Mouse (Mus musculus) kidney, postnatal 36 days (tissue): Measurements from ENCODE around the gene Elmo3.

Experiments
- DNase-seq, 2 experiments: peaks; one replicate each; pipeline ENCODE4 v3.0.0; 2021 to 2022; ENCODE audit warnings: mixed read lengths in 2 of 2

Elmo3 gene

DNA sequence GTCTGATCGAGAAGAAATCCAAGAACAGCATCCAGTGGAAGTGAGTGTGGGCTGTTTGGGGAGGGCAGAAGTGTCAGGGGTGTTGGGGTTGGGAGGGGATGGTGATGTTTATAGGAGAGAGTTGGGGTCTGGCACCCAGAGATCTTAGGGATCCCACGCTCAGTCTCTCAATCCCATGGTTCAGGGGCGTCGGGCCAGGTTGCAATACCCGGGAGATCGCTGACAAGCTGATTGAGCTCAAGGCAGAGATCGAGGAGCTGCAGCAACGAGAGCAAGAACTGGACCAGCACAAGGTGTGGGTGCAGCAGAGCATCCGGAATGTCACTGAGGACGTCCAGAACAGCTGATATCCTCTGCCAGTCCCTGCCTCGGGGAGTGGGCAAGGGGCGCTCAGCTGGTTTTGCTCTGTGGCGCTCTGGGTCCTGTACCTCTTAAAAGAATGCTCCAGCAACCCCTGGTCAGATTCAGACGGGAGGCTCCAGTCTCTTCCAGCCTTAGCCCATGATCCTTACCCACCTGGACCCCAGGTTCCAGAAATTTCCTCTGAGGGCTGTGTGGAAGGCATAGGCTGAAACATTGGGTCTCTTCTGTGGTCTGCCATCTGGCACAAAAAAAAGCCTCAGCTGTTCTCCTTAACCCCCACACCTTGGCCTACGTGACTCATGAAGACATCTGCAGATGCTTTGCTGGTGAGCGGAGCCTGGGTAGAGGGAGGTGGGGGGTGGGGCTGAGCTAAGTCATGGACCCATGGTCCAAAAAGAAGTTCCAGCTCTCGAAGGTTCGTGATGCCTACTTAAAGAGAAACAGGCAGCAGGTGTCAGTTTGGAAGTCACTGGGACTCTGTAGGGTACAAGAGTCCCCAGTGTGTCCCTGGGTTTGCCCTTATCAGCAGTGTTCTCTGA is 6.8 kb upstream of the Elmo3 start:
- no peak for DNase-seq

DNA sequence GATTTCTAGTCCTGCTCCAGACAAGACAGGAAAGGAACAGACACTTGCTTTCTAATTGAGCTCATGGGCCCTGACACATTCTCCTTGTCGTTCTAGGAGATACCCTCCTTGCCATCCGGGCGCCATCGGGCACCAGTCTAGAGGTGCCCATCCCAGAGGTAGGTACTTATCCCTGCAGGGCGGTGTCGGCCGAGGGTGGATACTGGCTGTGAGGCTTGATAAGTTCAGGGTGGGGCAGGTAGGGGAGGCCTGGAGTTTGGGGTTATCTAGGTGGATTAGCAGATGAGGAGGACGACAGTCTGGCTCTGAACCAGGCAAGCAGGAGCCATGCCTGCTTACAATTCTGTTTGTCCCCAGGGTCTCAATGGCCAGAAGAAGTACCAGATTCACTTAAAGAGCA is 5.4 kb upstream of the Elmo3 start:
- DNase-seq = no peak

DNA sequence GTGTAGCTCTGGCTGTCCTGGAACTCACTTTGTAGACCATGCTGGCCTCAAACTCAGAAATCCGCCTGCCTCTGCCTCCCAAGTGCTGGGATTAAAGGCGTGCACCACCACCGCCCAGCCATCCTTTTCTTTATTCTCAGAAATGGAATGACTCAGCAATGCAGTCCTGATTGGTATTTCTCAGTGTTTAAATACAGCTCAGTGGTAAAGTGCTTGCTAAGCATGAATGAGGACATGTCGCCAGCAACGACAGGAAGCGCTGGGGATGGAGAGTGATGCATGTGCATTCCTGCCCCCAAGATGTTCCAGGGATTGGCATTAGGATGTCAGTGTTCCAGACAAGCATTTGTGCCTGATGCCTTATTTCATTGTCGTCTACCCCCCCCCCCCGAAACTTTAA is 2.0 kb upstream of the Elmo3 start:
- DNase-seq = no peak

DNA sequence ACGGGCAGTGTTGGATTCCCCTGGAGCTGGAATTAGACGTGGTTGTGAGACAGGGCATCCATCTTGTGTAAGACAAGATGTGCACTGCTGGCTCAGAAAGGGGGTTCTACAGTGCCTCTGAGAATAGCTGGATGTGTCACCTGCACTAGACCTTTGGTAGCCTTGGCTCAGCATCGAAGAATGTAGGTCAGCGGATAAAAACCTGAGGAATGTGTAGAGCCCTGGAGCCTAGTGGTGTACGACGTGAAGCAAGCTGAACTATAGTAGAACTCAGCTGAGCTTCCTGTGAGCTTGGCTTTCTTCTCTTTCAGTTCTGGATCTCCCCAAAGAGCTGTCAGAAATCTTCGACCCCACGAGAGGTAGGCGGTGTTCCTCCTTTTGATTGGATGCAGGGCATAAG is 1.5 kb upstream of the Elmo3 start:
- DNase-seq = no peak

DNA sequence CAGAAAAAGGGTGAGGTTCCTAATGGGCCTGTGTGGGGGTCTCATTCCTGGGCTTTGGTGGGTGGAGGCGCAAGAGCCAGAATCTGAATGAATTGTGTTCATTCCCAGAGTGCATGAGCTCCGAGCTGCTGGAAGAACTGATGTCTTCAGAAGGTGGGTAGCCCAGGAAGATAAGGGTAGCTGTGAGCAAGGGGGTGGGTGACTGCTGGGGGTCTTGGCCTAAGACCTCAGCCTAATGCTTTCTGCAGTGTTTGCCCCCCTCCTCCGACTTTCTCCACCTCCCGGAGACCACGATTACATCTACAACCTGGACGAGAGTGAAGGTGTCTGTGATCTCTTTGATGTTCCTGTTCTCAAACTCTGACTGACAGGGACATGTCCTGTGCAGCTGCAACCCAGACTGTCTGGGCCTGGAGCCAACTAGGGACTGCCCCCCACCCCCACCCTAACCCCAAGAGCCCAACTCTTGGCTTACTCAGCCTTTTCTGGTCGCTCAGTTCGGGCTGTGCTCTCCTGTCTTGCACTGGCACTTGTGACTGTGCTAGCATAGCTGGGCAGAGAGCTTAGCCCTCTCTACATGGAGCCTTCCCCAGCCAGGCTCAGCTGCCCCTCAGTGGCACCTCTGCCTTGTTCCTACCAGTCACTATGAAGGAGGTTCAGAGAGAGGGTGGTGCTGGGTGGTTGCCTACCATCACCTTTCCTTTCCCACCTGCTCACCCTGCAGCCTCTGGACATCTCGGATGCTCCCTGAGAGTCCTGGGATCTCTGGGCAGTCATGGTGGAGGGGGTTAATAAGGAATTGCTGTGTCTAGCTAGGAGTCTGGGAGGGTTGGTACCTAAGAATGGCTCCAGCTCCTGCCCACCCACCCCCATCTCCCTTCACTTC is 833 bp upstream of the Elmo3 start:
- DNase-seq = no peak

DNA sequence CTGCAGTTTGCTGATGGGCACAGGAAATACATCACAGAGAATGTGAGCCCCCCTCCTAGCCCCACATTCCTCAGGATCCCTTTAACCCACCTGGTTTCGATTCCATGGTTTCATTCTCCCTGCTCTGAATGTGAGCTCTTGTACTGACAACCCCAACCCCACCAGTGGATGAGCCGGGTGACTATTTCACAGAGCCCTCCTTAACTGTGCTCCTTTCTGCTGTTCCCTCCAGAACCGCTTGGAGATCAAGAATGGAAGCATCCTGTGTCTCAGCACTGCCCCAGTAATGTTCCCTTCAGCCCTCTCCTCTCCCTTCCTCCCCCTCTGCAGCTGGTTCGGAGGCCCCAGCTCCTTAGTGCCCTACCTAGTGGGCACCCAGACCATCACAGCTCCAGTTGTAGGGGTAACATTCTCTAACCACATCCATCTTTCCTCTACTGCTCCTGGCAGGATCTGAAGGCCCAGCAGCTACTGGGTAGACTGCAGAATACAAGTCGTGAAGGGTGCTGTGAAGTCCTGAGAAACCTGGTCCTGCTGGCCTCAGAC is 818 bp downstream of the Elmo3 start:
- DNase-seq = no peak

DNA sequence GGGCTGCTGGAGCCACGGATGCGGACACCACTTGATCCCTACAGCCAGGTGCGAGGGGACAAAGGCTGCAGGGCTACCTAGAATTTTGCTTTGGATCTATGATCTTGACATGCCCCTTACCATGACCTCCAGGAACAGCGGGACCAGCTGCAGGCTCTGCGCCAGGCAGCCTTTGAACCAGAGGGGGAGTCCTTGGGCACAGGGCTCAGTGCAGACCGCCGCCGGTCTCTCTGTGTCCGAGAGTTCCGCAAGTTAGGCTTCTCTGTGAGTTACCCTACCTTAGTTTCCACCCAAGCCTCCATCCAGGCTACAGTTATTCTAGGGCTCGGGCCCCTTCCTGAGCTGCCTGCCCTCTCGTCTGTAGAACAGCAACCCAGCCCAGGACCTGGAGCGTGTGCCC is 2.3 kb downstream of the Elmo3 start:
- no peak for DNase-seq

DNA sequence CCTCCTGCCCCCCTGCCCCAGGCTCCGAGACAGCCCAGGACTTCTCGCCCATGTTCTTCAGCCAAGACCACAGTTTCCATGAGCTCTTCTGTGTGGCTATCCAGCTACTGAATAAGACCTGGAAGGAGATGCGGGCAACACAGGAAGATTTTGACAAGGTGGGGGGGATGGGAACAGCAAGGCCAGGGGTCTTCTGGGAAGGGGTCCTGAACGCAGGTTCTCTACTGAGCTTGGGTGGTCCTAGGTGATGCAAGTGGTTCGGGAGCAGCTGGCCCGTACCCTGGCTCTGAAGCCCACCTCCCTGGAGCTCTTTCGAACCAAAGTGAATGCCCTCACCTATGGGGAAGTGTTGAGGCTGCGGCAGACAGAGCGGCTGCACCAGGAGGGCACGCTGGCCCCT is 3.0 kb downstream of the Elmo3 start:
- no peak for DNase-seq

DNA sequence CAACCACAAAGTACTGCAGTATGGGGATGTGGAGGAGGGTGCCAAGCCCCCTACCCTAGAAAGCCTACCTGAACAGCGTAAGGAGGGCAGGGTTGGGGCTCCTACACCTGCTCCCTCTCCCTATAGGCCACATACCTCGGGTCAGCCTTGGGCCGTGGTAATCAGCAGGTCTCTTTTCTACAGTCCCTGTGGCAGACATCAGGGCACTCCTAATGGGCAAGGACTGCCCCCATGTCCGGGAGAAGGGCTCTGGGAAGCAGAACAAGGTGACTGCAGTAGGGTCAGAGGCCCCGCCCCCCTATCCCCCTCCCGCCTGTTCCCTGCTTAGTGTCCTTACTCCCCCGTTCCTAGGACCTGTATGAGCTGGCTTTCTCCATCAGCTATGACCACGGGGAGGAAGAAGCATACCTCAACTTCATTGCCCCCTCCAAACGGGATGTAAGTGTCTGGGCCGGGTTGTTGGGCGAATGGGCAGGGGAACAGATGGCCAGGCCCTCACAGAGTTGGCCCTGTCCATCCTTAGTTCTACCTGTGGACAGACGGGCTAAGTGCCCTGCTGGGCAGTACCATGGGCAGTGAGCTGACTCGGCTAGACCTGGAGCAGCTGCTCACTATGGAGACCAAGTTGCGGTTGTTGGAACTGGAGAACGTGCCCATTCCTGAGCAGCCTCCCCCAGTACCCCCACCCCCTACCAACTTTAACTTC is 3.9 kb downstream of the Elmo3 start:
- no peak for DNase-seq

DNA sequence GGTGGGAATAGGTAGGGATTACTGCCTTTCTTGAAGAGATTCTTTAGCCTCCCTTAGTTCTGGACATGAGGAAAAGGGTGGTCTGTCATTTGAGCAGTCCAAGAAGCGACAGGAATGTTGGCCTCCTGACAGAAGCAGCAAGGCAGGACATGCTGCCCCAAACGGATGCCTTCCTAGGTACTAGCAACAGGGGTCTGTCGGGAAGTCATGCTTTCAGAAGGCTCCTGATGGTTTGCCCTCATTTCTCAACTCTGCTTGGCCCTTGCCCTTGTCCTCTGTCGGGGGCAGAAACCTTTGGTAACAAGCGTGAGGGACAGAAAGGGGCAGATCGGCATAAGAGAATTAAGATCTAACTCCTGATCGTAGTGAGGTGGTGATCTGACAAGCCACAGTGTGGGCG is 4.7 kb downstream of the Elmo3 start:
- DNase-seq = no peak

DNA sequence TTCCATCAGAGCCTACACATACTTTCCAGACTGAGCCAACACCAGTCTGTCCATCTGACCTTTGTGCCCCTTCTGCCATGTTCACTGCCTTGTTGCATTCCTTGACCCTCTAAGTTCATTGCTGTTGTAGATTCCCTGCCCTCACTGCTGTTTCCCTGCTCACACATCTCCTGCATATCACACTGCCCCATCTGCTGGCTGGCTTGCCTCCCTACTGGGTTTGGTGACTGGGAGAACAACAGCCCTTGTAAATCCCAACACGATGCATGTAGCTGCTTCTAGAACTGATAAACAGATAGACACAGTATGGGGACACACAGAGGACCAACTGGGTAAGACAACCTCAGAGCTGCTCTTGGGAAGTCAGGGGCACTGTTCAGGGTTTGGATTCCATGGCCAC is 6.3 kb downstream of the Elmo3 start:
- DNase-seq = no peak

DNA sequence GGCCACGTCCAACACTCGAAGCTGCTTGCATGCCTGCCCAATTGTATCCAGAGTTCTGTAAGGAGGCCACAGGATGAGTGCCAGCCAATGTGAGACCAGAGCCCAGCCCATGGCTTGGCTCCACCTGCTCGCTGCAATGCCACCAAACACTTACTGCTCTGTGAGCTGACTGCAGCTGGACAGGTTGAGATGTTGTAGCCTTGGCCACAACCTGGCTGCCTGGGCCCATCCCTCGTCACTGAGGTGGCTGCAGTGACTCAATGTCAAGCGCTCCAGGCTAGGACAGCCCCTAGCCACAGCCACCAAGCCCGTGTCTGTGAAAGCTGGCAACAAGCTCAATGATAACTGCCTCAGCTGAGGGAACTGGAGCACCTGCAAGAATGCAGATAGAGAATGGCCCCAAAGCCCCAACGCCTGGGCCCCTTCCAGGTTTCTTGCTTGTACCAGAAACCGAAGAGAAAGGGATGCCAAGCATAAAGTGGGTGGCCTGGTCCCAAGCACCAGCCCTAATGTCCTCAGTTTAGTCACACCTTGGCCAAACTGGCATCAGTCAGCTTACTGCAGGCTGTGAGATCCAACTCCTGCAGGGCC is 7.6 kb downstream of the Elmo3 start:
- DNase-seq = no peak

DNA sequence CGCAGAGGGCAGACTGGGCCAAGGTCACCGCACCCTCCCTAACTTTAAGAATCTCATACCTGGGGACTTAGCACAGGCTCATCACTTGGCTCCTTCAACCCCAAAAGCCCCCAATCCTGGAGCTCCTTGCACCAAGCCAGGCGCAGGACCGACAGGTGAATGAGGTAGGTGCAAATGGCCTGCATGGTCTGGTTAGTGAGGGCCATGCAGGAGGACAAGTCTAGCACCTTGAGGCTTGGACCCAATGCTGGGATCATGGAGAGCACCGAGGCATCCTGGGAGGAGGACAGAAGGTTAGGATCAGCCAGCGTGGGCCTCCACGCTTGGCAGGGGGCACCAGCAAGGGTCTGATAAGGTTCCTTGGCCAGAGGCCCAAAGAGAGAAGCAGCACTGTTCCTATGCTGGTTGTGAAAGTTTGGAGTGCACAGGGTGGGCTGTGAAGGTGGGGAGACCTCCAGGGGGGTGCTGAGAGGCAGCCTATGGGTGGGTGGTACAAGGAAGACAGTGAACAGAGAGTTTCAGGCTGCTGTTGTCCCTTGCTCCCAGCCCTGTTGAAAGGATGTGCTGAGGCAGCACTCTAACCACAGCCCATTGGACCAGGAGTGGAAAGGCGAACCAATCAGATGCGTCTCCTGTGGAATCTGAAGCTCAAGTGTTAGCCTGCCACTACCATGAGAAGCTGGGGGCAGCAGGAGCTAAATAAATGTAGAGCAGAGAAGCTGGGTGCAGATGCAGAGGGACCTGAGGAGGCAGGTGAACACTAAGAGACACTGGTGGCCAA is 8.4 kb downstream of the Elmo3 start:
- no peak for DNase-seq

DNA sequence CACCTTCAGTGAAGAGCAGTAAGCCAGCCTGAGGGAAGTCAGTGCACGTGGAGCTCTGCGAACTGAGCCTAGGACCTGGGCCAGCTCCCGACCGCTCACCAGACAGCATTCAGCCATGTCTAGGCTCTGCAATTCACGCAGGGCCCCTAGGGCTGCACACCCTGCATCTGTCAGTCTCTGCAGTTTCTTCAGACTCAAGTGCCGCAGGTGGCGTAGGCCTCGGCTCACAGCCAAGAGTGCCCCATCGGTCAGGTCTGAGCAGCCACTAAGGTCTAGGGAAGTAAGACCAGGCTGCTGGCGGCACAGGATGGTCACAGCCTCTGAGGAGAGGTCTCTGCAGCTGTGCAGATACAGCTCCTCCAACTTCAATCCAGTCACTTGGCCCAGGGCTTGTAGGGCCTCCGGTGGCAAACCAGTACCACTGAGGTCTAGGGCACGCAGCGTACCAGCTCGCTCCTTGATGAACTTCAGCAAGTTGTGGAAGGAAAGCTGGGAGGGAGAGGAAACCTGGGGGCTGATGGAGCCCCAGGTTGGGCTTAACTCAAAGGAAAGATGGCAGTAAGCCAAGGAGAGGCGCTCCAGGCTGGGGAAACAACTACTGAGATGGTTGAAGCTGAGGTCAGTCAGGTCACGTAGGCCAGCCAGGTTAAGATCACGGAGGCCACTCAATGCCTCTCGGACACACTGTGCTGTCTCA is 9.8 kb downstream of the Elmo3 start:
- DNase-seq = no peak

DNA sequence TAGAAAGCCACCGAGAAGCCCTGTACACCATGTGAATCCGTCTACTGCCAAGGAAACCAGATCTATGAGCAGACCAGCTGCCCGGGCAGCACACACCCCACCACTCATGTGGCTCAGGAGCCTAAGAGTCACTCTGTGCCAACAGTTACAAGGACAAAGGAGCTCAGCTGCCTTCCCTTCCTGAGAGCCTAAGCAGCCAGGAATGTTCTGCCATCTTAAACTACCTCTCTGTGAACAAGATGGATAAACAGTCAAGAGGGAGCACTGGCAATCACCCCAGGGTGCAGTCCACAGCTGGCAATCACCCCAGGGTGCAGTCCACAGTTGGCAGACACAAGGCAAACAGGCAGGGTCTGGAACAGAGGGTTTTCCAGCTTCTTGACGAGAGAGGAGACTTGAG is 12.5 kb downstream of the Elmo3 start:
- no peak for DNase-seq

DNA sequence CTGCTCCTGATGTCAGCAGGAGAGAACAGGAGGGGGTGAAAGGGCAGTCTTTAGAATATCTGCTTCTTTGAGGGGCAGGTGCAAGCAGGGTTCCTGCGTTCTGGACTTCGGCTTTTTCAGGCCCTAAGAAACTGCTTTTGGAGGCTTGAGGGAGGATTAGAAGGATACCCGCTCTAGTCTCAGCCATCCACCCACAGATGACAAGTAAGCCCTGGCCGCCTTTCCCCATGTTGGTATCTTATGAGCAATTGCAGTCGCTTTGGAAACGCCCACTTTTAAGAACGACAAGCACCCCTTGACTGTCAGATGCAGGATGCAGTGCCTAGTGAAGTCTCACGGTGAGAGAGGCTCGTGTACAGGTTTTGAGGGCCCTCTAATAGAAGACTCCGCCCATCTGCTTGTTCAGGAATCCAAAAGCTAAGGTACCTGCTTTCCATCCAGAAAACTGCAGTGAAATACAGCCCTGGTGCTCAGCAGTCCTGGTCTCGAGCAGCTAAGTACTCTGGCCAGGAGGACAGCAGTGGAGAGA is 13.3 kb downstream of the Elmo3 start:
- no peak for DNase-seq

DNA sequence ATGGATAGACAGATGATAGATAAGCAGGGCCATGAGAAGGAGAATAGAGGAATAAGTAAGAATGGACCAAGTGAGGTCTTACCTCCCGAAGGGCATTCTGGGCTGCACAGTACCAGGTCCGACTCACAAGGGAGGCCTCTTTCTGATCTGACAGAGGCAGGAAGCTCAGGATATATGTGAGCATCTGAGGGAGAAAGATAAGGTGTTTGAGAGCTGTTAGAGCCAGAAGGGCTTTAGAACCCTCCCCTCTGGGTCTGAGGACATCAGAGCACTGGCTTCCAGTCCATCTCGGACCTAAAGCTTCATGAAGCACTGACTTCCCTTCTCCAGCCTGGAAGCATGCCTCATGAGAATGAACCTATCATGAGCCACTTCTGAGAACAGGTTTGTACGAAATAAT is 17.8 kb downstream of the Elmo3 start:
- DNase-seq = no peak

DNA sequence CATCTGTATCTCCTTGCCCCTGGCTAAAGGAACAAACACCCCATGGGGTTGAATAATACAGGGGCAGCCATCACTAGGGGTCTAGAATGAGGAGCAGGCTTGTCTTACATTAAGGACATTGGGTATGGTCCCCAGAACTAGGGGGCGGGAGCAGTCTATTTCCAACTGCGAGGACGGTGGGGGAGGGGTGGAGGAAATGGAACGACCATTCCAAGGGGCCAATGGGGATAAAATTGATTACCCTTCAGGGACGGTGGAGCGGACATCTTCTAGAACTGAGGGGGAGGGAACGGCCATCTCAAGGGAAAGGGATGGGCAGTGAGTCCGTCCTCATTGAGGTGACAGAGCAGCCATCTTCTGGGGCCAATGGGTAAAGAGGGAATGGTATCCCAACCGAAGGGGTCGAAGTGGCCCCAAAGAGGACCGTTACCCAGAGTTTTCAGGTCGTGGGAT is 20.3 kb downstream of the Elmo3 start:
- DNase-seq = no peak

DNA sequence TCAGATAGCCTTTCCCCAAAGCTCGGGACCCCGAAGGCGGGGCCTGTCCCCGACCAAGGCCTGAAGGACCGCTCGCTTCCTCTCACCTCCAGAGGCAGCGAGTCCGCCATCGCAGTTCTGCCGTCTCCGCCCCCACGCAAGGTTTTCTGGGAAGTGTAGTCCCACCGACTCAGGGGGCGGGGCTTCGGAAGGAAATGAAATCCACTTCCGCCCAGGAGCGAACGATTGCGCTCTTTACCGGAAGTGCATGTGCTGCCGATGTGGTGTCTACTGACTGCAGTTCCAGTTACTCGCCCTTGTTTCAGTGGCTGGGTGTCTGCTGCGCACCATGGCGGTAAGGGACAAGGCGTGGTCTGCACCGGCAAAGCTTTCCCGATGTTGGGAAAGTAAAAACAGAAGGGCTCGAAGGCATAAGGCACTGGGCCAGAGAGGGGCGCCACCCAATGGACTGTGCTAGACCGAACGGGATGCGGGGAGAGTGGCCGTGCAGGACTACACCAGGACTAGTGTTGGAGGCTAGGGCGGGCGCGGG is 20.8 kb downstream of the Elmo3 start, which contains the start of the genes Lrrc29 and Tmem208:
Gene Lrrc29 (minus strand): TSS at position 138 of the 532 bp plus-strand sequence.
Gene Tmem208 (plus strand): TSS at position 214 of the 532 bp plus-strand sequence.
- DNase-seq = peak; percentile 97 to 99

DNA sequence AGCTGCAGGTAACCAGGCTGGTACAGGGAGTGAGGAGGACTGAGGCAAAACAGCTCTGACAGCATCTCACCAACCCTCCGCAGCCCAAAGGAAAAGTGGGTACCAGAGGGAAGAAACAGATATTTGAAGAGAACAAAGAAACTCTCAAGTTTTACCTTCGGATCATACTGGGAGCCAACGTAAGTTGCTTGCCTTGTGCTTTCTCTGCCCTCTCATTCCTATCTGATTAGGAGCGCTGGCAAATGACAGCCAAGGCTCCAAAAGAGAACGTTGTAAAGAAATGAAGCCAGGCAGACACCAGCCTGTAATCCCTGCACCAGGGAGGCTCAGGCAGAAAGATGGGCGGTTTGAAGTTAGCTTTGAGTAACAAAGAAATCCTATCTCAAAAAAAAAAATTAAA is 21.6 kb downstream of the Elmo3 start:
- no peak for DNase-seq
